Mouse (Mus musculus) bone marrow macrophage, adult 2 months (primary cell): Measurements from ENCODE around the gene Slc22a23.

ENCODE experiments used
- CTCF ChIP-seq: IDR thresholded peaks from 2 replicates; pipeline ENCODE4 v1.5.1; 2012; ENCODE audit warnings: low read depth, mild to moderate bottlenecking, low read length, moderate library complexity
- POLR2A ChIP-seq: IDR thresholded peaks from 2 replicates; pipeline ENCODE4 v1.6.1; 2012; ENCODE audit warnings: mild to moderate bottlenecking, low read depth, low read length, borderline replicate concordance

GRCm38 (mm10) chr13:34304896-34305295 is 40.1 kb downstream of the Slc22a23 start:
- TF ChIP-seq CTCF = no peak
- TF ChIP-seq POLR2A = no peak
